Mouse (Mus musculus): Measurements from ENCODE around the gene Tcte1.

Gene Tcte1

DNA sequence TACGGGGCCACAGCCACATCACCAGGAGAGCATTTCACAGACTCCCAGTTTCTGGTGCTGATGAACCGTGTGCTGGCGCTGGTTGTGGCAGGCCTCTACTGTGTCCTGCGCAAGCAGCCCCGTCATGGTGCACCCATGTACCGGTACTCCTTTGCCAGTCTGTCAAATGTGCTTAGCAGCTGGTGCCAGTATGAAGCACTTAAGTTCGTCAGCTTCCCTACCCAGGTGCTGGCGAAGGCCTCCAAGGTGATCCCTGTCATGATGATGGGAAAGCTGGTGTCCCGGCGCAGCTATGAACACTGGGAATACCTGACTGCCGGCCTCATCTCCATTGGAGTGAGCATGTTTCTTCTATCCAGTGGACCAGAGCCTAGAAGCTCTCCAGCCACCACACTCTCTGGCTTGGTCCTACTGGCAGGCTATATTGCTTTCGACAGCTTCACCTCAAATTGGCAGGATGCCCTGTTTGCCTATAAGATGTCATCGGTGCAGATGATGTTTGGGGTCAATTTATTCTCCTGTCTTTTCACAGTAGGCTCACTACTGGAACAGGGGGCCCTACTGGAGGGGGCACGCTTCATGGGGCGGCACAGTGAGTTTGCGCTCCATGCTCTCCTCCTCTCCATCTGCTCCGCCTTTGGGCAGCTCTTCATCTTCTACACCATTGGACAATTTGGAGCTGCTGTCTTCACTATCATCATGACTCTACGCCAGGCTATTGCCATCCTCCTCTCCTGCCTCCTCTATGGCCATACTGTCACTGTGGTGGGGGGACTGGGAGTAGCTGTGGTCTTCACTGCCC lies 43.3 kb downstream of the Tcte1 start:
- DNase-seq, result no peak

DNA sequence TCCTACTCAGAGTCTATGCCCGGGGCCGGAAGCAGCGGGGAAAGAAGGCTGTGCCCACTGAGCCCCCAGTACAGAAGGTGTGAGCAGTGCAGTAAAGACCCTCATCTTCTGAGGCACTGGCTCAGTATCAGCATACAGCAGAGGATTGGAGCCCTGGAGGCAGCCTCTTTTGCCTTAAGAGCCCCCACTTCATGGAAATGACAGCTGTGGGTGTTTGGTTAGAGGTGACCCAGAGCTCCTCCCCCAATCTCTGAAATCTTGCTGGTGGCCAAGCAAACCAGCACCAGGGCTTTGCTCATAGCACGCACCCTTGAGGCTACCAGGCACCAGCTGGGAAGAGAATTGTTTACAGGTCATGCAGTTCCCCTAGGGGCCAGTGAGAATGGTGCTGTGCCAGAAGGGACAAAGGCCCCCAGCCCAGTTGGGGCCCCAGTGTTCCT lies 43.9 kb downstream of the Tcte1 start:
- no peak for DNase-seq

DNA sequence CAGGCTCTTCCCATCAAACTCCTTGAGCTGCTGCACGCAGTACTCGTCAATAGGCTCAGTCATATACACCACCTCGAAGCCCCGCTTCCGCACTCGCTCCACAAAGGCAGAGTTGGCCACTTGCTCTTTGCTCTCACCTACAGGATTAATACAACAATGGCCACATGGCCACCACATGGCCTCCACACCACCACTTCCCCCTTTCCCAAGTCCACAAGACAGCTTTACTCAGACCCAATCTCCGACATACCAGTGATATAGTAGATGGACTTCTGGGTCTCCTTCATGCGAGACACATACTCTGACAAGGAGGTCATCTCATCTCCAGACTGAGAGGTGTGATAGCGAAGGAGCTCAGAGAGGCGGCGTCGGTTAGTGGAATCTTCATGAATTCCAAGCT lies 45.8 kb downstream of the Tcte1 start:
- DNase-seq, result no peak

DNA sequence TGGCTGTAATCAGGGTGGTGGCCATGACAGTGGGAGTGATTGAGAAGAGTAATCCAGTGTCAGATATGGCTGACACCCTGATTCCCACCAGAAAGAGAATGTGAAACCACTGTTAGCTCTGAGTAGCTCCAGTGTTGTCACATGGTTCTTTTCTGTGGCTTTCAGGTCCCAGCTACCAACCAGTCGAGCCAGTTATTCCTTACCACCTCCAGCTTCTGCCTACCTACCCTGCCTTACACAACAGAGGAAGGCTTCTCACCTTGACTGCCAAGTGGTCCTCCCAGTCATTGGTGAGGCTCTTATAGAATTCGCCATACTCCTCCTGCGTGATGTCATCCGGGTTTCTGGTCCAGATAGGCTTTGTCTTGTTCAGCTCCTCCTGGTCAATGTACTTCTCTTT lies 46.8 kb downstream of the Tcte1 start:
- DNase-seq, result no peak

DNA sequence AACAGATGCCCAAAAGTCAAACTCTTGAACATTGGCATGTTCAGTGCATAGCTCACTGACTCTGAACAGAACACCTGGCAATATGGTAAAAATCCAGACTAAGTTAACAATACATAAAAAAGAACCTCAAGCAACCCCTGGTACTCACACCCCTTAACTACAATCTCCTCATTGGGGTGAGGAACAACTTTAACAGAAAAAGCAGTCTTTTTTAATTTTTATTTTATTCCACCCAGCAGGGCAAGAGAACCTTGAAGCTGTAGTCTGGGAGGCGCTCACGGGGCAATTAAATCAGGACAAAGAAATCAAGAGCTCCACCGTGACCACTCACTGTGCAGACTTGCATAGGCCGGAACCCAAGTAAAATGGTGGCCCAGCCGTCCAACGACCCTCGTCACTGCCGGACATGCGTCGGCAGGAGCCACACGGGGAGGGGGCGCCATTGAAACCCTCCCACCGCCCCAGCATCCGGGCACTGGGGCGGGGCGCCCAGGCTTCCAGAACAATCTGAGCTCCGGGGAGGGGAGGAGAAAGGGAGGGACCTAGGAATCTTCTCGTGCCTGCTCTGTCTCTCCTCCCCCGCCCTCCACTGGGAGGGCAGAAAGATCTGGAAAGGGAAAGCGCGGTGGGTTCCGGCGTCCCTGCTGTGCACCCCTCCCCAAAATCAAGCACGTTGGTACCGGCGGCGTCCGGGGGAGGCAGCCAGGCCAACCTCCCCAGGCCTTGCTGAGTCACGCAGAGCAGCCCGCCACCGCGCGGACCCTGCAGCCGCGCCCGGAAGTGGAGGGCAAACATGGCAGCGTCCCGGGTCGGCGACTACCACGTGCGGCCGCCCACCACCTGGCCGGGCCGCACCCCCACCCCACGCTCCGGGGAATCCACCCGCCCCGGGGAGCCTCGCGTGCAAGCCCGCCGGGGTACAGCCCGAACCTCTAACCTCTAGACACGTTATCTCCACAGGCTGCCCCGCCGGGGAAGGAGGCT lies 49.2 kb downstream of the Tcte1 start:
- DNase-seq, result peak; percentile 62 to 64

DNA sequence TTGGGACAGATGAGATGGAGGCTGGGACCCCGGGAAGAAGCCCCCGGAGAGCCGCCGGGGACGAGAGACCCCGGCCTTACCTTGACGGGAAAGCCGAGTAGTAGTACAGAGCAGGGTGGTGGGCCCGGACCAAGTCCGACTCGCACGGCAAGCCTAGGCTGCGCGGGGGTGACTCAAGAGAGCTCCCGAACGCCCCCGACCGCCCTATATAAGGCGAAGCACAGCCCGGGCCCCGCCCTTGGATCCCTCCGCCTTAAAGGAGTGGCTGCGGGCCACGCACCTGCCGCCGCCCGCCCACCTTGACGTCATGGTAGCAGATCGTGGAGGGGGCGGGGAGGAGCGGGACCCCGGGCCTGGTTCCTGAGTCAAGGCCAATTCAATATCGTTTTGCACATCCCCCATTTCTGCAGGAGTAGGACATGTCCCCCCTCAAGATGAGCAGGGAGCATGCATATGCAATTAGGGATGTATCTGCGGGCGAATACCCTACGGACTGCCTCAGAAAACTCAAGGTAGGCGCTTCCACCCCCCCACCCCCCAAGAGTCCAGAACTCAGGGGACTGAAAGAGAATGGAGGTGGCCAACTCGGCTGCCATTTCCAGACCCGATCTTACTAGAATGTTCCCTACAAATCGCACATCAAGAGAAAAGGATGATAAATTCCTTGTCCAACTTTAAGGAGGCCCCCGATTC lies 50.0 kb downstream of the Tcte1 start, which contains the start of gene Hsp90ab1:
TSS of gene Hsp90ab1 (minus strand) at position 185 of the 693 bp plus-strand sequence.
- peak; percentile 98 to 100 for DNase-seq

DNA sequence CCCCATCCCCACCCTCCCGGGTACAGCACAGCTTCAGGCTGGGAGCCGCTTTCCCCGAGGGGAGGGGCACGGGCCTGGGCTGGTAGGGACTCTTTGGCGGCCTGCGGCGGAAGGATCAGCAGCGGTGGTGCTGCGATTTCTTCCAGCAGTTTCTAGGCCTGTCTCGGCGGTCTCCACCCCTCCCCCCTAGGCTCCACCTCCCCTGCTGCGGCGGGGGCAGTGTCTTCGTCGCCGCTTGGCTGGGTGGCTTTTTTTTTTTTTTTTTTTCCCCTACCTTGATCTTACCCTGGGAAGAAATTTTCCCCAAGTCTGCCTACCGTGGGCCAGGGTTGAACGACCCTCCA lies 50.5 kb downstream of the Tcte1 start:
- DNase-seq, result peak; percentile 94 to 97

DNA sequence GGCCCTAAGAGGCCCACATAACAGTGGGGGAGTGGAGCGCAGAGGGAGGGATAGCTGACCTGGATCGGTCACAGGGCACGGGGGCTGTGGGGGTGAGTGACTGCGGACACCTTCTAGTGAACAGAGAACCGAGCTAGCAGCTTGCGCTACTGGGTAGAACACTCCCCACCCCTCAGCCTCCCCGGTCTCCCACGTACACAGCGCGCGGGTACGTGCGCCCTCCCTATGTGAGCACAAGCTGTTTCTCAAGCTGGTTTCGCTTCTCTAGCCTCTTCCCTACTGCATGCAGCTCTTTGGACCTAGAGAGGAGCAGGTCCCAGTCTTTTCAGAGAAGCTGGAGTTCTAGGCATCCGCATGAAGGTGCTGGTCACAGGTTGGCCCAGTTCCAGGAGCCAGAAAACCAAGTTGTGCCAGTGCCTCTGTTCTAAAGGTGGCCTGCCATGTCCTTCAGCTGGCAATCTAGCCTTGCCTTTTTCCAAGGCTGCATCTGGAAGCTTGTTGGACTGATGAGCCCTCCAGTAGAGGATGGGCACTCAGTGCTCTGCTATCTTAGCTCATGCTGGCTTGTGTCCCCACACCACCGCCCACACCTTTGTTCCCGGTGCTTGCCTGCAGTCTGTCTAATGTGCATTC lies 51.0 kb downstream of the Tcte1 start:
- DNase-seq, result peak; percentile 69 to 76

DNA sequence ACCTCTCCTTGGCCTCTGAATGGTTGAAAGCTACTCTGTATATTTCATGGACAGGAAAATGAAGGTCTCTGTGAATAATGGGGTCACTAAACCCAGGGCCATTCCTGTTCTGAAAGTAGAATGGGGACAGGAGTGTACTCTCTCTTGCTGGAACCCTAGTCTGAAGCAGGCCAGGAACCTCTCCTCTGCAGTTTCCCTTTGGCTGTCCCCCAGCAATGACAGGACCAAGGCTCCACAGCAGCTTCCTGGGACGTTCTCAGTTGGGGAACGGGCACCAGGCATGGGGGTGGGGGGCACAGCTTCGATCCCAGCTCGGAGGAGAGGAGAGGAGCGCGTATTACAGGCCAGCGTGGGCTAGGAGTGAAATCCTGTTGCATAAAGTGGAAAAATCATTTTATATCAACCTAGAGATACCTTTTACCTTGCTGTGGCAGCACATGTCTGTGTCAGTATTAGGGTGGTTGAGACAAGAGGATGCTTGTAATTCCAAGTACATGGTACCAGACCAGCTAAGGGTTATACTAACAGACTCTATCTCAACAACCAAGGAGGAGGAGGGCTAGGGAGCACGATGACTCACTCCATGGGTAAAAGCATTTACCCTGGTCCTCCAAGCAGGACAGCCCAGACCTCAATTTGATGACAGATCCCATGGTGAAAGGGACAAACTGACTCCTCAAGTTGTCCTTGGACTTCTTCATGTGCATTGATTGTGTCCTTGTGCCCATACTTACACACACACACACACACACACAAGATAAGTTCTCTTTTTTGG lies 52.1 kb downstream of the Tcte1 start:
- no peak for DNase-seq

DNA sequence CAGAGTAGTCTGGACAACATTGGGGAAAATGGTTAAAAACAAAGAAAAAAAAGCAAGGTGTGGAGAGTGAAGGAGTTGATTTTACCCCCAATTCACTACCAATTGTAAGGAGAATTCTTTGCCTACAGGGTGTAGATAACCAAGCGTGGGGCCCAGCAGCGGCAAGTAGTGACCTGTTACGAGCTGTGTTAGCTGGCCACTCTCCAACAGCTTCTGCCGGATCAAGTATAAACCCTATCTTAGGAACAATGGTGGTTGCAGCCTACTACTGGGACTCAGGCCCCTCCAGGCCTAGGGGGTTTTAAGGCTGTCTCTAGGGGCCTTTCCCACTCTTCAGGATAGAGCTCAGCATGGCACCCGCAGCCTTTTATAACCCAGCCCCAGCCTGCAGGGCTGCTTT lies 55.0 kb downstream of the Tcte1 start:
- DNase-seq, result no peak

DNA sequence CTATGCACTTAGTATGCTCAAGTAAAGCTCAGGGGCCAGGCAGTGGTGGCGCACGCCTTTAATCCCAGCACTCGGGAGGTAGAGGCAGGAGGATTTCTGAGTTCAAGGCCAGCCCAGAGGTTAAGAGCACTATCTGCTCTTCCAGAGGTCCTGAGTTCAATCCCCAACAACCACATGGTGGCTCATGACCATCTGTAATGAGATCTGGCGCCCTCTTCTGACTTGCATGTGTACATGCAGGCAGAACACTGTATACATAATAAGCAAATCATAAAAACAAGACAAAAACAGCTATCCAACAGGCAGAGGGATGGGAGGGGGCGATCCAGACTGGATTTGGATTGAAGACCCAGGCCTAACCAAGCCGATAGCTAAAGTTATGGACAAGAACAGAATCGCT lies 55.6 kb downstream of the Tcte1 start:
- no peak for DNase-seq

DNA sequence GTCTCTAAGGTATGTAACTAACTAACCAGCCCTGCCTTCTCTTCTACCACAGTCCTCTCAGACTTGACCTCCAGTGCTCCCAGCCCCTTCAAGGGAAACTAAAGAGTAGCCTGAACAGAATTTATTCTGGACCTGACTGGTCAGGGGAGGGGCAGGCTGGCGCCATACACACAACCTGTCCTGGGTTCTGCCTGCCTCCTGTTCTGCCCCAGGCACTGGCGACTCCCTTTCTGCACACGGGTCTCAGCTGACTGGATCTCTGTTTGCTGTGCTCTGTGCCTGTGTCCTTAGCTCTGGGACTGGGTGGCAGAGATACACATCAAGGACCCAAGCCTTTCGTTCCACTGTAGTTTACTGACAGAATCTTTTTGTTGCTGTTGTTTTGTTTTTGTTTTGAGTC lies 56.3 kb downstream of the Tcte1 start:
- DNase-seq, result no peak

DNA sequence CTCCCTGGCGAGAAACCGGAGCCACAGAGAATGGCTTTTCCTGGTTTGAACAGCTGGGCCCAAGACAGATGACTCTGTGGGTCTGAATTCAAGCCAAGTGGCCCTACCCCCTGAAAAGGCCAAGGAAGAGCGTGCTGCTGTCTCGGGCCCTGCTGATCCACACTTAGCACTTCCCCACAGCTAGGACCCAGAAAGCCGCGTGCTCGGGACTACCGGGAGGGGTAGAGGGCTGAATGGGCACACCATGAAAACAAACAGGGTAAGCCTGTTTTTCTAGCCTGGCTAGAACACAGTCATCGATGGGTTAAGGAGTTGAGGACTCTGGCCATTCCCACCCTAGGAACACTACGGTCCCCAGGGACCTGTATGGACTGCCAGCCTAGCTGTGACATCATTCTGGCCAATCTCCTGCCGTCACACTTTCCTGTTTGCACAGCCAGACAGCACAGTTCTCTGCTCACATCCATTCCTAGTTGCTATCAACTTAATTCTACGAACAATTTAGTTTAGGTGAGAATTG lies 57.8 kb downstream of the Tcte1 start:
- DNase-seq, result no peak

DNA sequence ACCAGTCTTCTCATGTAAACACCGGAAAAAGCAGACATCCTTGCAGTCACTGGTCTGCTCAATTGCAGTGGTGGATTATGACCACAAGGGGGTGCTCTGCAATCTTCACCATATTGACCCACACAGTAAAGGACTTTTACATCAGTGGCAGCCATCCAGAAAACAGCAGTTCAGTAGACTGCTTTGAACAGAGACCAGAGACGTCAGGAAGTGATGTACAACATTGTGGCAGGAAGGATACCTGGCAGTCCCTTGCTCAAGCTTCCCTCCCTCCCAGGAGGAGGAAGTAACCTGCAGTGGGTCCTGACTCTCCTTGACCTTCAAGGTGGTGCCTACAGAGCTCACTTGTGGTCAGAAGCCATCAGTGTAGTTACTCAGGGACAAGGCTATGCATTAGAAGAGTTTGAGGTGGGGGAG lies 58.3 kb downstream of the Tcte1 start:
- DNase-seq, result peak in 1 of 2 experiments; percentile 55

DNA sequence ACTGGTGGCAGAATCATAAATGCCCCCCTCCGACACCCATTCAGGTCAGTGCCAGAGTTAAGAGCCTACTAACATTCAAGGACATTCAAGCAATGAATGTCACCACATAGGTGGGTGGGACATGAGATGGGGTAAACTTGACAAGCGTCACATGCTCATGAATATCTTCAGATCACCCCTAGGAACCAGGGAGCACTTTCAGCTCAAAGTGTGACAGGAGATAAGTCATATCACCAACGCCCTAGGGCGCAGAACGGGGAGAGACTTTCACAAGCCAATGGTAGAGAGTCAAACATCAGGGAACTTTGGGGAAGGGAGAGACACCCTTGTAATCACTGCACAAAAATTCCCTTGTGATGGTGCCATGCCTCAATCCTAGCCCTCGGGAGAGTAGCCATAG lies 59.0 kb downstream of the Tcte1 start:
- DNase-seq, result no peak

DNA sequence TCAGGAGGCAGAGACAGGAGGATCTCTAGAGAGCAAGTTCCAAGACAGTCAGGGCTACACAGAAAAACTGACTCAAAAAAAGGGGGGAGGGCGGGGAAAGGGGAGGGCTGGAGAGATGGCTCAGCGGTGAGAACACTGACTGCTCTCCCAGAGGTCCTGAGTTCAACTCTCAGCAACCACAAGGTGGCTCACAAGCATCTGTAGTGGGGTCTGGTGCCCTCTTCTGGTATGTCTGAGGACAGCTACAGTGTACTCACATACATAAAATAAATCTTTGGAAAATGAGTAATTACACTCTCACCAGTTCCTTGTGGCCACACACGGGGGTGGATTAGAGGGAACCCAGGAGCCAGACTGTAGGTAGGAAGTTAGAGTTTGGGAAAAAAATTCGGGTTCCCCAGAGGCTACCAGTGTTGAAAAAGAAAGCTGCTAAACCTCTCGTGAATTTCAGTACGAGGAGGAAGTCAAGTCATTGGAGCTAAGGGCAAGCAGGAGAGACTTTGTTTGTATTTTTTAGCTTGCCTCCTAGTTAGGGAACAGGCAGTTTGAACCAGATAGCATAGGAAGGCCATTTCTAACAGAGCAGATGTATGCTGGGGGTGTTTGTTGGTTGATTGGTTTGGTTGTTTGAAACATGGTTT lies 59.6 kb downstream of the Tcte1 start:
- DNase-seq, result peak in 1 of 2 experiments; percentile 32

DNA sequence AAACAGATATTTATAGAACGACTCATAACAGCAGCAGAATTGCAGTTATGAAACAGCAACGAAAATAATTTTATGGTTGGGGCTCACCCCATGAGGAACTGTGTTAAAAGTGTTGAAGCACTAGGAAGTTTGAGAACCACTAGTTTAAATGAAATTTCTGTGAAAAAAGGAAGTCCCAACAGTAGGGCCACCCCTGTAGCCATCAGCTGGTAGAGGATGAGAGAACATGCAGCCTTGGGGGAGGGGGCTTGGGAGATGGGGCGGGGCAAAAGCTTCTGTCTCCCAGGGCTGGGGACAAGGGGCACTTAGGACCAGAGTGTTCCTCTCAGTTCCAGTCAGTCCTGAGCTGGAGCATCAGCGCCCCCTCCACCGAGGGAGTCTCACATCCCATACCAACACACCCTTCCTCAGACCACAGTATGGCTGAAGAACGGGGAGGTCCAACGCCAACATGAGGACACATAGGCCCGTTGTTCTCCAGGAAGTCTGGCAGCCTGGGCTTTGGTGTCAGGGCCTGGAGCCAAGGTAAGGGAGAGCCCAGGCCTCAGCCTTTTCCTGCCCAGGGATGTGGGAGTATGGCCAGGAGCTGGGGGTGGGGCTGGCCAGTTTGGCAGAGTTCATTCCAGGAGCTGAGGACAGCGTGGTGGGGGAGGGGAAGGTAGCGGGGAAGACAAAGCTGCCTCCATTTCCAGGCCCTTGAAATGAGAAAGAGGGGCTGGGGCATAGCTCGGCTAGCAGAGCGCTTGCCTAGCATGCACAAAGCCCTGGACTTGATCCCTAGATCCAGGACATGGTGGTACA lies 61.1 kb downstream of the Tcte1 start:
- no peak for DNase-seq

DNA sequence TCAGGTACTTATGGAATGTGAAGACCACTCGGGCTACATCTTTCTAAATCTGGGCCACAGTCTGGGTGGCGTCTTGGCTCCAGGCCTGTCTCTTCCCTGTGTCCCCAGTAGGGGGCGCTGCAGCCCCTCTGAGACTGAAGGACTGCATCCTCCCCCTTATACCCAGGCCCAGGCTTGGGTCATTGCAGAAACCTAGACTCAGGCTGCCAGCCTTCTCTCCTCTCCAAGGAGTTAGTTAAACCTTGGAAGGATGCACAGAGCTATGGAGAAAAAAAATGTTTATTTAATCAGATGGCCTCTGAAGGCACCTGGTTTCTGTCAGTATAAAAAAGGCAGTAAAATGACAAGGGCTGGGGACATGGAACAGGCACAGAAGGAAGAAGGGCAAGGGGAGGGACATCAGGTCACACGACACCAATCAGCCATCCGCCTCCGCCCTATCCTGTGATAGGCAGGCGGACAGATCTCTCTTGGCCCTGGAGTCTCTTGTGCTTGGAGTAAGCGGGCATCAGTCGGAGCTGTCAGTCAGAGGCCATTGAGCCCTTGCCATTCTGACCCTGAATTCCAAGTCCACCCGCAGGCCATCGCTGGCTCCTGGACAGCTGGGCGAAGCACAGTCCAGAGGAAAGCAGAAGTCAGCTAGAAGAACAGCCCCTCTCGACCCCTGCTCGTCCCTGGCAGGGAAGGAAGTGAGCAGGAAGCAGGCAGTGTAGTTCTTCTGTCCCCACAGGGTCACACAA lies 61.9 kb downstream of the Tcte1 start:
- DNase-seq, result peak; percentile 46 to 69

DNA sequence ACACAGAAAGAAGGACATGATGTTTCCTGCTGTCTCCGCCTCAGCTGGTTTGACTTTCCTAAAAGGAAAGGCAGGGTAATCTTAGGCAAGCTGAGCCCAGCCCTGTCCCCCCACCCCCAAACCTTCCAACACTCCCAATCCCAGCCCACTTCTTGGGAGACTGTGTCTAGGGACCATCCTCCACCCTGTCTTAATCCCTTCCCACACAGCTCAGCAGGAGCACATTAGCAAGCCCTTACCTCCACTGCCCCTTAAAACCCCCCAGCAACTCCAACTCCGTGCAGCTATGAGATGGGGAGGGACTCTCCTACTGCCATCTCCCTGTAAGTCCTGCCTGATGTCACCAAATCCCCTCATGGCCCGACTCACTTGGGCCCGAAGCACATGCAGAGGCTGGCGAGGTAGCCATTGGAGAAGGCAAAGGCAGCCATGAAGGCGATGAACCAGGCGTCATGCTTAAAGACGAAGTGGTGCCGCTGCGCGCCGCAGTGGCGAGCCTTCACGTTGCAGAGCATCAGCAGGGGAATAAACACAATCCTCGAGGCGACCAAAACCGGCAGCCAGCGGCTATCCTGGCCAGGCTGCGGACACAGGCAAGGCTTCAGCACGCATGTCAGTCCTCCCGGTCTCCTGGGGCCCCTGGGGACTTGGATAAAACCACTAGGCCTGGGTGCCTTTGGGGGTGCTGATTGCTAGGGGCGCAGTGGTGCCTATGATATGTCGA lies 62.7 kb downstream of the Tcte1 start:
- DNase-seq, result no peak

Measured in spleen, adult 18-20 months (tissue).